Mouse (Mus musculus): ENCODE measurements around the gene Lcn2.

The Lcn2 gene

GRCm38 (mm10) chr2:32387706-32388490 lies at the start of gene Lcn2:
Gene Lcn2, minus strand, starts transcription at chr2:32388252.
- Histone ChIP-seq H3K4me3 (replicated peaks; ENCODE audit: low read length) (no peak within 1 kb of the TSS), H3K36me3 (ENCODE audit: insufficient read depth, low read length) (no peaks in the 10 kb centered on the region), H3K9me3 (ENCODE audit: low read length) (peaks cover 8% of the 10 kb centered on the region; the same call in 1 of the 2 replicates), H3K4me1 (replicated peaks; ENCODE audit: low read depth, low read length) (peaks cover 26% of the 10 kb centered on the region), H3K27me3 (ENCODE audit: insufficient read depth, low read length) (peaks cover 35% of the 10 kb centered on the region)
- no peak for TF ChIP-seq POU5F1 (IDR thresholded peaks at IDR 0.05; ENCODE audit: borderline replicate concordance, low read length)
- TF ChIP-seq NANOG (IDR thresholded peaks at IDR 0.05; ENCODE audit: borderline replicate concordance, low read length) = no peak
- TF ChIP-seq CTCF (conservative IDR thresholded peaks at IDR 0.05; ENCODE audit: low read length) = no peak

DNA sequence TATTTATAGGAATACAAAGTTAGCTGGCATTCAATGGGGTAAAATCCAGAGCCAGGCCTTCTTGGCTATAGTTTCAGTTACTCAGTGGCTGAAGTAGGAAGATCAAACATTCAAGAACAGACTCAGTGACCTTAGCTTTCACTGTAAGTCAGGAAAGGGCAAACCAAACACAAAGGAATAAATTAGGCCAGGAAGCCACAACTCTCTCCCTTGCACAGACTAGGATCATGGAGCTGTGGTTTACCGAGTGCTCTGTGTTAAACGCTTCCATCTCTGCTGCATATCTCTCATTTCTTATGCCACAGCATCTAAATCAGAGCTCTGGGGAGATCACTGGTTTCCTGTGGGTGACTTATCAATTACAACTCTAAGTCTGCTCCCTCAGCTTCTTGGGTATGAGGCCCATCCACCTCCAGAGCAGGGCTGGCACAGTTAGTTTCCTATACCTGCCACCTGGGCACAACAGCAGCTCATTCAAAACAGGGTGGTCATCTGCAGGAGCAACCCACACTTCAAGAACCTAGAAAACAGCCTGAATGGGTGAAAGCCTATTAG lies 49.6 kb upstream of the Lcn2 start:
- no peak overlapping the region for H3K4me3 ChIP-seq (replicated peaks; ENCODE audit: low read length)
- H3K36me3 ChIP-seq (ENCODE audit: insufficient read depth, low read length) = peaks cover 15% of the 10 kb centered on the region
- no peaks in the 10 kb centered on the region for H3K9me3 ChIP-seq (ENCODE audit: low read length)
- H3K27me3 ChIP-seq (ENCODE audit: insufficient read depth, low read length) = no peaks in the 10 kb centered on the region
- H3K4me1 ChIP-seq (replicated peaks; ENCODE audit: low read depth, low read length) = peaks cover 51% of the 10 kb centered on the region
- TF ChIP-seq NANOG (IDR thresholded peaks at IDR 0.05; ENCODE audit: borderline replicate concordance, low read length) (no peak), CTCF (conservative IDR thresholded peaks at IDR 0.05; ENCODE audit: low read length) (no peak), POU5F1 (IDR thresholded peaks at IDR 0.05; ENCODE audit: borderline replicate concordance, low read length) (no peak)

GRCm38 (mm10) chr2:32436686-32437372 lies 48.8 kb upstream of the Lcn2 start:
- no peak for TF ChIP-seq POU5F1 (IDR thresholded peaks at IDR 0.05; ENCODE audit: borderline replicate concordance, low read length)
- TF ChIP-seq CTCF (conservative IDR thresholded peaks at IDR 0.05; ENCODE audit: low read length) = no peak
- no peak for TF ChIP-seq NANOG (IDR thresholded peaks at IDR 0.05; ENCODE audit: borderline replicate concordance, low read length)
- no peaks in the 10 kb centered on the region for H3K9me3 ChIP-seq (ENCODE audit: low read length)

GRCm38 (mm10) chr2:32430701-32431676 lies 42.9 kb upstream of the Lcn2 start:
- Histone ChIP-seq H3K27me3 (ENCODE audit: insufficient read depth, low read length) (no peaks in the 10 kb centered on the region), H3K36me3 (ENCODE audit: insufficient read depth, low read length) (peaks cover 12% of the 10 kb centered on the region; the same call in 1 of the 2 replicates), H3K4me3 (replicated peaks; ENCODE audit: low read length) (peak overlapping the region; percentile 54), H3K9me3 (ENCODE audit: low read length) (no peaks in the 10 kb centered on the region), H3K4me1 (replicated peaks; ENCODE audit: low read depth, low read length) (peaks cover 48% of the 10 kb centered on the region)
- TF ChIP-seq NANOG (IDR thresholded peaks at IDR 0.05; ENCODE audit: borderline replicate concordance, low read length) = no peak
- no peak for TF ChIP-seq CTCF (conservative IDR thresholded peaks at IDR 0.05; ENCODE audit: low read length)
- TF ChIP-seq POU5F1 (IDR thresholded peaks at IDR 0.05; ENCODE audit: borderline replicate concordance, low read length) = no peak

More at GRCm38 (mm10) chr2:32436686-32437372, 48.8 kb upstream of the Lcn2 start:
- H3K4me3 ChIP-seq (replicated peaks; ENCODE audit: low read length) = no peak overlapping the region
- H3K36me3 ChIP-seq (ENCODE audit: insufficient read depth, low read length) = peaks cover 15% of the 10 kb centered on the region
- peaks cover 47% of the 10 kb centered on the region for H3K4me1 ChIP-seq (replicated peaks; ENCODE audit: low read depth, low read length)
- H3K27me3 ChIP-seq (ENCODE audit: insufficient read depth, low read length) = no peaks in the 10 kb centered on the region

DNA sequence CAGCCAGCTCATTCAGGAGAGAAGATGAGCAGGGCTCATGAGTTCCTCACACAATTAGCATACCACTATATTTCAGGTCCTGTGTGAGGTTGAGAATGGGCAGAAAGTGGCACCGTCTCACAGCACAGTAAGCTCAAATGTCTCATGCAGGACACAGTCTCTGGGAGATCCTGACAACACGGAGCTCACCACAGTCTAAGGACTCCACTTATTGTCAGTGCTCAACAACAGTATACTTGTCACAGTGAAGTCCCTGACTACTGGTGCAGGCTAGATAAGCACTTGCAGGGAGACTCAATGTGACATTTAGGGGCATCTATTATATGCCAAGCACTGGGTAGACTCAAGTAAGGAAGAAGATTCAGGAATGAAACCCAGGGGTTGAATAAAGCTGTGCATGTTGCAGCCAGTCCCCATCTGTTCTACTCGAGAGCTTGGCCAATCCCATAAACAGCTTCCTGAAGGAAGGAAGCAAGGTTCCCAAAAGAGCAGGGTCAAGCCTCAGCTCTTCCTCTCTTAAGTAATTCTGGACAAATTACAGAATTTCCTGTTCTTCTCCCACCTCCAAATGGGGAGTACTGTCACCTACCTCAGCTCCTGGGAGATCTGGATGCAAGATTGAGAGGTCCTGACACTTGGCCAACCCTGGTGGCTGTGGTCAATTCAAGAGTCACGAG lies 41.3 kb upstream of the Lcn2 start:
- Histone ChIP-seq H3K4me3 (replicated peaks; ENCODE audit: low read length) (no peak overlapping the region), H3K36me3 (ENCODE audit: insufficient read depth, low read length) (peaks cover 12% of the 10 kb centered on the region; the same call in 1 of the 2 replicates), H3K4me1 (replicated peaks; ENCODE audit: low read depth, low read length) (peaks cover 57% of the 10 kb centered on the region), H3K9me3 (ENCODE audit: low read length) (no peaks in the 10 kb centered on the region), H3K27me3 (ENCODE audit: insufficient read depth, low read length) (no peaks in the 10 kb centered on the region)
- no peak for TF ChIP-seq CTCF (conservative IDR thresholded peaks at IDR 0.05; ENCODE audit: low read length)
- TF ChIP-seq POU5F1 (IDR thresholded peaks at IDR 0.05; ENCODE audit: borderline replicate concordance, low read length) = no peak

- Histone ChIP-seq H3K27me3 (ENCODE audit: insufficient read depth, low read length) (no peaks in the 10 kb centered on the region), H3K4me3 (replicated peaks; ENCODE audit: low read length) (no peak overlapping the region), H3K4me1 (replicated peaks; ENCODE audit: low read depth, low read length) (peaks cover 63% of the 10 kb centered on the region), H3K9me3 (ENCODE audit: low read length) (no peaks in the 10 kb centered on the region), H3K36me3 (ENCODE audit: insufficient read depth, low read length) (peaks cover 8% of the 10 kb centered on the region; the same call in 1 of the 2 replicates)
- TF ChIP-seq CTCF (conservative IDR thresholded peaks at IDR 0.05; ENCODE audit: low read length) (no peak), POU5F1 (IDR thresholded peaks at IDR 0.05; ENCODE audit: borderline replicate concordance, low read length) (no peak), NANOG (IDR thresholded peaks at IDR 0.05; ENCODE audit: borderline replicate concordance, low read length) (no peak)
Observed at GRCm38 (mm10) chr2:32428262-32428722, 40.2 kb upstream of the Lcn2 start.

GRCm38 (mm10) chr2:32427720-32428119 lies 39.7 kb upstream of the Lcn2 start:
- Histone ChIP-seq H3K36me3 (ENCODE audit: insufficient read depth, low read length) (peaks cover 7% of the 10 kb centered on the region; the same call in 1 of the 2 replicates), H3K9me3 (ENCODE audit: low read length) (no peaks in the 10 kb centered on the region), H3K27me3 (ENCODE audit: insufficient read depth, low read length) (no peaks in the 10 kb centered on the region), H3K4me3 (replicated peaks; ENCODE audit: low read length) (no peak overlapping the region), H3K4me1 (replicated peaks; ENCODE audit: low read depth, low read length) (peaks cover 67% of the 10 kb centered on the region)
- TF ChIP-seq NANOG (IDR thresholded peaks at IDR 0.05; ENCODE audit: borderline replicate concordance, low read length) = no peak
- TF ChIP-seq POU5F1 (IDR thresholded peaks at IDR 0.05; ENCODE audit: borderline replicate concordance, low read length) = no peak
- no peak; the same call in 1 of the 2 replicates for TF ChIP-seq CTCF (conservative IDR thresholded peaks at IDR 0.05; ENCODE audit: low read length)
